Mouse (Mus musculus): ENCODE data around the gene Fbxo2. TPM values are rescaled to one million over a fixed set of nuclear protein-coding genes. Genes with fewer than 3 reads are reported as not detected.

Fbxo2 gene
- total and polyA plus RNA-seq, 3 experiments = 0.30 to 5.9 TPM; not detected in 1

DNA sequence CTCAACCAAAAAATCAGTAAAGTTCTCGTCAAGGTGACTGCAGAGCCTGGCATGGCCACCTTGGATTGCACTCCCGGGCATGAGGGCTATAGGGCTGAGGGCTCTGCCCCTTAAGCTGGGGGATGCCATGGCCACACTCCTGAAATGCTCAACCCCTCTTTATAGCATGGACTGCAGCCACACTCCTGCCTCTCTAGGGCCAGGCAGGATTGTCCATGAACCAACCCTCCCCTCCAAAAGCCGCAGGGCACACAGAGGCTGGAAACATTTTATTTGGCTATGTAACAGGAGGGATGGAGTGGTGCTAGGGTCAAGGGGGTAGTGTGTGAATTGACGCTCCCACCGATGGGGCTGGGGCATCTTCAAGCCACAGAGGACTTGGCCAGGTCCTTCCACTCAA, 7.9 kb upstream of the Fbxo2 start:
- Histone ChIP-seq H3K9ac (ENCODE audit: insufficient read depth, low read depth) (no peak overlapping the region), H3K27ac (ENCODE audit: insufficient read depth, low read depth) (no peak overlapping the region), H3K27me3 (replicated peaks) (no peaks in the 10 kb centered on the region), H3K79me2 (replicated peaks; ENCODE audit: control insufficient read depth, extremely low read depth, insufficient read depth, poor library complexity, severe bottlenecking) (no peaks in the 10 kb centered on the region), H3K4me2 (ENCODE audit: insufficient read depth, low read depth, poor library complexity, severe bottlenecking) (no peak overlapping the region), H3K4me1 (ENCODE audit: control insufficient read depth in 1 of 2, insufficient read depth in 2 of 2) (peaks cover 0 to 5% of the 10 kb centered on the region in 2 experiments; a peak in 2 of 4 replicates), H3K36me3 (replicated peaks in 1 of 2; ENCODE audit: control insufficient read depth in 1 of 2, insufficient read depth in 1 of 2, low read length in 1 of 2) (peaks cover 22 to 41% of the 10 kb centered on the region in 2 experiments), H3K9me3 (replicated peaks; ENCODE audit: low read length) (no peaks in the 10 kb centered on the region), H3K4me3 (replicated peaks in 1 of 3; ENCODE audit: low read depth in 2 of 3, low read length in 2 of 3, poor library complexity in 1 of 3) (no peak overlapping the region)
- in situ Hi-C loops (cut with MboI; ENCODE audit: low pct_ligation_motif_present, low pct_unique_long_range_greater_than_20kb, low sequenced_read_pairs) (loop anchor here (5.0 to 25.0 kb wide), 3 partner anchors 35 to 460 kb away; partner anchors contain the start of gene Masp2), dilution Hi-C loops (cut with MboI; ENCODE audit: extremely low pct_ligation_motif_present, extremely low pct_unique_long_range_greater_than_20kb, low sequenced_read_pairs) (no loop called here)
- TF ChIP-seq NELFE (IDR thresholded peaks at IDR 0.05; ENCODE audit: low read depth, low read length) = no peak
- no peak for TF ChIP-seq RAD21 (IDR thresholded peaks at IDR 0.05; ENCODE audit: low read depth, low read length)
- no peak for TF ChIP-seq POLR2AphosphoS2 (IDR thresholded peaks at IDR 0.05; ENCODE audit: low read depth, low read length)
- TF ChIP-seq MAFK (IDR thresholded peaks at IDR 0.05; ENCODE audit: insufficient replicate concordance, low read length) = no peak
- no peak for TF ChIP-seq SIN3A (IDR thresholded peaks at IDR 0.05; ENCODE audit: low read length)
- TF ChIP-seq ETS1 (conservative IDR thresholded peaks at IDR 0.05; ENCODE audit: low read depth, low read length) = no peak
- no peak for TF ChIP-seq TCF12 (IDR thresholded peaks at IDR 0.05; ENCODE audit: low read depth, low read length)
- no peak for TF ChIP-seq RCOR1 (conservative IDR thresholded peaks at IDR 0.05; ENCODE audit: low read depth, low read length)
- TF ChIP-seq ELF1 (IDR thresholded peaks at IDR 0.05; ENCODE audit: low read depth, low read length) = no peak
- TF ChIP-seq GABPA (IDR thresholded peaks at IDR 0.05; ENCODE audit: insufficient replicate concordance, low read depth, low read length) = no peak
- no peak for TF ChIP-seq PAX5 (IDR thresholded peaks at IDR 0.05; ENCODE audit: low read length)
- TF ChIP-seq MEF2A (IDR thresholded peaks at IDR 0.05; ENCODE audit: borderline replicate concordance, low read depth, low read length) = no peak
- TF ChIP-seq JUND (conservative IDR thresholded peaks at IDR 0.05; ENCODE audit: low read depth, low read length) = no peak
- TF ChIP-seq E2F4 (IDR thresholded peaks at IDR 0.05; ENCODE audit: insufficient replicate concordance, low read depth, low read length) = no peak
- DNase-seq (ENCODE audit: extremely low read depth) = no peak

DNA sequence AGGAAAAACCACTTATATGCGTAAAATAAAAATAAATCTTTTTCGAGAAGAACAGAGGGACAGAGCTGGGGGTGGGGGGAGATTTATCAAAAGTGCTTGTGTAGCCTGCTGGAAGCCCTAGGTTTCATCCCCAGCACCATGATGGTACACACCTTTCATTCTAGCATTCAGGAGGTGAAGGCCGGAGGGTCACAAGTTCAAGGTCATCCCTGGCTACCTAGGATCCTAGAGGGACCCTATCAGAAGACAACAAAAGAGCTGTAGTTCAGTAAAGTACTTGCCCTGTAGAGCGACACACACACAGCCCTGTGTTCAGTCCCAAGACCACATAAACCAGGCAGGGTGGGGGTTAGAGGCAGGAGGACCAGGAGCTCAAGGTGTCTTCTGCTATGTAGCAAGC, 6.4 kb upstream of the Fbxo2 start:
- H3K9ac ChIP-seq (ENCODE audit: insufficient read depth, low read depth) = no peak overlapping the region
- no peak for TF ChIP-seq KAT2A (IDR thresholded peaks at IDR 0.05; ENCODE audit: insufficient replicate concordance, low read length)
- no peak for TF ChIP-seq CHD2 (IDR thresholded peaks at IDR 0.05; ENCODE audit: low read length)
- no peak for TF ChIP-seq ZC3H11A (IDR thresholded peaks at IDR 0.05; ENCODE audit: low read depth, low read length)
- TF ChIP-seq BHLHE40 (IDR thresholded peaks at IDR 0.05; ENCODE audit: low read depth, low read length) = no peak
- TF ChIP-seq USF1 (IDR thresholded peaks at IDR 0.05; ENCODE audit: low read depth, low read length) = no peak
- no peak for TF ChIP-seq SMC3 (IDR thresholded peaks at IDR 0.05; ENCODE audit: low read depth, low read length)
- no peak for TF ChIP-seq UBTF (IDR thresholded peaks at IDR 0.05; ENCODE audit: low read depth, low read length)
- TF ChIP-seq ETS1 (conservative IDR thresholded peaks at IDR 0.05; ENCODE audit: low read depth, low read length) = no peak
- no peak for TF ChIP-seq MXI1 (IDR thresholded peaks at IDR 0.05; ENCODE audit: low read depth, low read length)
- no peaks in the 10 kb centered on the region; the same call in 1 of the 2 replicates for H3K79me2 ChIP-seq (replicated peaks; ENCODE audit: control insufficient read depth, extremely low read depth, insufficient read depth, poor library complexity, severe bottlenecking)
- no peak overlapping the region for H3K4me2 ChIP-seq (ENCODE audit: insufficient read depth, low read depth, poor library complexity, severe bottlenecking)
- in situ Hi-C loops (cut with MboI; ENCODE audit: low pct_ligation_motif_present, low pct_unique_long_range_greater_than_20kb, low sequenced_read_pairs) (loop anchor here (5.0 to 25.0 kb wide), 3 partner anchors 37 to 458 kb away; partner anchors contain the start of gene Masp2), dilution Hi-C loops (cut with MboI; ENCODE audit: extremely low pct_ligation_motif_present, extremely low pct_unique_long_range_greater_than_20kb, low sequenced_read_pairs) (no loop called here)
- peaks cover 19 to 30% of the 10 kb centered on the region in 2 experiments for H3K36me3 ChIP-seq (replicated peaks in 1 of 2; ENCODE audit: control insufficient read depth in 1 of 2, insufficient read depth in 1 of 2, low read length in 1 of 2)
- H3K9me3 ChIP-seq (replicated peaks; ENCODE audit: low read length) = no peaks in the 10 kb centered on the region
- H3K4me3 ChIP-seq (replicated peaks in 1 of 3; ENCODE audit: low read depth in 2 of 3, low read length in 2 of 3, poor library complexity in 1 of 3) = no peak overlapping the region
- no peak for DNase-seq (ENCODE audit: extremely low read depth)
- no peak overlapping the region for H3K27ac ChIP-seq (ENCODE audit: insufficient read depth, low read depth)
- H3K27me3 ChIP-seq (replicated peaks) = peaks cover 9% of the 10 kb centered on the region
- peaks cover 5 to 9% of the 10 kb centered on the region in 2 experiments for H3K4me1 ChIP-seq (ENCODE audit: control insufficient read depth in 1 of 2, insufficient read depth in 2 of 2)
